Mouse (Mus musculus): ENCODE data around the gene Tomm7.

- TF ChIP-seq ZNF384 (IDR thresholded peaks at IDR 0.05; ENCODE audit: low read depth, low read length) (no peak), POLR2A (IDR thresholded peaks at IDR 0.05; ENCODE audit: low read depth, low read length) (peak; percentile 37; the same call in 1 of the 2 replicates), CTCF (conservative IDR thresholded peaks at IDR 0.05 in 1 of 2, IDR thresholded peaks at IDR 0.05 in 1 of 2; ENCODE audit: low read depth in 2 of 2, low read length in 2 of 2) (peak in 1 of 2 experiments; percentile 60; a peak in 2 of 4 replicates), EP300 (IDR thresholded peaks at IDR 0.05; ENCODE audit: low read length) (no peak), GABPA (IDR thresholded peaks at IDR 0.05; ENCODE audit: insufficient replicate concordance, low read depth, low read length) (no peak), BHLHE40 (IDR thresholded peaks at IDR 0.05; ENCODE audit: low read depth, low read length) (no peak), ELF1 (IDR thresholded peaks at IDR 0.05; ENCODE audit: low read depth, low read length) (no peak), SIN3A (IDR thresholded peaks at IDR 0.05; ENCODE audit: low read length) (no peak), ZC3H11A (IDR thresholded peaks at IDR 0.05; ENCODE audit: low read depth, low read length) (no peak), MXI1 (IDR thresholded peaks at IDR 0.05; ENCODE audit: low read depth, low read length) (no peak), UBTF (IDR thresholded peaks at IDR 0.05; ENCODE audit: low read depth, low read length) (no peak), MAZ (IDR thresholded peaks at IDR 0.05; ENCODE audit: low read depth, low read length) (no peak), ZMIZ1 (IDR thresholded peaks at IDR 0.05; ENCODE audit: low read depth, low read length) (no peak)
These were observed 14.7 kb upstream of the Tomm7 start for GRCm38 (mm10) chr5:23858643-23859042.

All from CH12.LX (cell line).